Mouse (Mus musculus) left cerebral cortex, postnatal 4 days (tissue): ENCODE results near the gene Tmem243. TPM values are rescaled to one million over a fixed set of nuclear protein-coding genes. Genes with fewer than 3 reads are reported as not detected.
A peak's percentile ranks its signal among the peaks of the same experiment; 100 is the strongest.

Source experiments
- DNase-seq: peaks from one replicate; pipeline ENCODE4 v3.0.0-alpha.2; 2022
- intact Hi-C: fragments of 180-260 bp; cut with DNase I; formaldehyde crosslinking; loops from one replicate; pipeline ENCODE4 v1.15.1; 2025
- total RNA-seq, 2 experiments: library from RNA; stranded (reverse); gene quantifications; 2 replicates each; pipeline ENCODE4 v1.2.3; 2021

The Tmem243 gene
- 1 to 10 TPM; 3.5 to 3.9 TPM for total RNA-seq

- peak; percentile 91 for DNase-seq
- intact Hi-C loops, result loop anchor here (2.0 kb wide), 1 partner anchor 110 kb away; no protein-coding TSS in a partner anchor
These were observed at the start of gene Tmem243 for GRCm38 (mm10) chr5:9100207-9100848. Gene Tmem243, plus strand, starts transcription at chr5:9100668.

GRCm38 (mm10) chr5:9056020-9056660 is 44.3 kb upstream of the Tmem243 start:
- peak; percentile 59 for DNase-seq

GRCm38 (mm10) chr5:9057277-9057879 is 43.1 kb upstream of the Tmem243 start:
- intact Hi-C loops, result no loop called here
- no peak for DNase-seq

More at GRCm38 (mm10) chr5:9056020-9056660, 44.3 kb upstream of the Tmem243 start:
- intact Hi-C loops, result no loop called here

- intact Hi-C loops, result no loop called here
- no peak for DNase-seq
These were observed 41.0 kb upstream of the Tmem243 start for GRCm38 (mm10) chr5:9059303-9060023.

- DNase-seq, result no peak
- intact Hi-C loops, result no loop called here
These were observed 40.2 kb upstream of the Tmem243 start for GRCm38 (mm10) chr5:9060228-9060627.

- intact Hi-C loops, result no loop called here
- DNase-seq, result no peak
These were observed 36.3 kb upstream of the Tmem243 start for GRCm38 (mm10) chr5:9064217-9064616.

- DNase-seq, result peak; percentile 24
- intact Hi-C loops, result no loop called here
These were observed 31.6 kb upstream of the Tmem243 start for GRCm38 (mm10) chr5:9068886-9069285.

GRCm38 (mm10) chr5:9069599-9070209 is 30.8 kb upstream of the Tmem243 start:
- DNase-seq, result no peak
- intact Hi-C loops, result no loop called here

GRCm38 (mm10) chr5:9071360-9071759 is 29.1 kb upstream of the Tmem243 start:
- intact Hi-C loops, result no loop called here
- DNase-seq, result no peak

- intact Hi-C loops, result no loop called here
- peak; percentile 39 for DNase-seq
These were observed 27.2 kb upstream of the Tmem243 start for GRCm38 (mm10) chr5:9073177-9073854.

- no peak for DNase-seq
- intact Hi-C loops, result no loop called here
These were observed 20.5 kb upstream of the Tmem243 start for GRCm38 (mm10) chr5:9079773-9080501.

GRCm38 (mm10) chr5:9086924-9087719 is 13.3 kb upstream of the Tmem243 start:
- intact Hi-C loops, result no loop called here
- no peak for DNase-seq

- DNase-seq, result no peak
- intact Hi-C loops, result no loop called here
These were observed 9.9 kb upstream of the Tmem243 start for GRCm38 (mm10) chr5:9090493-9091106.

- intact Hi-C loops, result no loop called here
These were observed 7.8 kb upstream of the Tmem243 start for GRCm38 (mm10) chr5:9092716-9093115.

GRCm38 (mm10) chr5:9093490-9093889 is 7.0 kb upstream of the Tmem243 start:
- DNase-seq, result no peak
- intact Hi-C loops, result no loop called here

More at GRCm38 (mm10) chr5:9092716-9093115, 7.8 kb upstream of the Tmem243 start:
- no peak for DNase-seq

GRCm38 (mm10) chr5:9100849-9101801 is 657 bp downstream of the Tmem243 start:
- peak; percentile 52 for DNase-seq
- intact Hi-C loops, result loop anchor here (2.0 kb wide), 1 partner anchor 110 kb away; no protein-coding TSS in a partner anchor

GRCm38 (mm10) chr5:9102696-9103095 is 2.2 kb downstream of the Tmem243 start:
- intact Hi-C loops, result no loop called here
- DNase-seq, result no peak
